Mouse (Mus musculus) right cerebral cortex, postnatal 14 days (tissue): ENCODE data around the gene Fzd5.

Source experiments
- DNase-seq: peaks from one replicate; pipeline ENCODE4 v3.0.0; 2022

The Fzd5 gene

GRCm38 (mm10) chr1:64733453-64734245 lies 3.9 kb downstream of the Fzd5 start:
- no peak for DNase-seq

- no peak for DNase-seq
Observed at GRCm38 (mm10) chr1:64732637-64733200, 4.8 kb downstream of the Fzd5 start.

GRCm38 (mm10) chr1:64732161-64732560 lies 5.4 kb downstream of the Fzd5 start:
- no peak for DNase-seq

GRCm38 (mm10) chr1:64731341-64732020 lies 6.1 kb downstream of the Fzd5 start:
- DNase-seq = no peak

- no peak for DNase-seq
Observed at GRCm38 (mm10) chr1:64730046-64730445, 7.5 kb downstream of the Fzd5 start.

- DNase-seq = no peak
Observed at GRCm38 (mm10) chr1:64721034-64721587, 16.4 kb downstream of the Fzd5 start.

- DNase-seq = peak; percentile 61
Observed at GRCm38 (mm10) chr1:64717504-64717903, 20.0 kb downstream of the Fzd5 start.

- no peak for DNase-seq
Observed at GRCm38 (mm10) chr1:64716589-64717304, 20.8 kb downstream of the Fzd5 start.

- DNase-seq = no peak
Observed at GRCm38 (mm10) chr1:64715458-64715857, 22.1 kb downstream of the Fzd5 start.

- no peak for DNase-seq
Observed at GRCm38 (mm10) chr1:64712006-64712760, 25.4 kb downstream of the Fzd5 start.

GRCm38 (mm10) chr1:64709891-64710290 lies 27.7 kb downstream of the Fzd5 start:
- DNase-seq = no peak

GRCm38 (mm10) chr1:64706610-64707009 lies 30.9 kb downstream of the Fzd5 start:
- DNase-seq = no peak

- peak; percentile 56 for DNase-seq
Observed at GRCm38 (mm10) chr1:64705230-64705629, 32.3 kb downstream of the Fzd5 start.

GRCm38 (mm10) chr1:64701780-64702179 lies 35.8 kb downstream of the Fzd5 start:
- no peak for DNase-seq

GRCm38 (mm10) chr1:64695156-64695555 lies 42.4 kb downstream of the Fzd5 start:
- DNase-seq = no peak

- no peak for DNase-seq
Observed at GRCm38 (mm10) chr1:64691581-64691980, 46.0 kb downstream of the Fzd5 start.

- DNase-seq = peak; percentile 23
Observed at GRCm38 (mm10) chr1:64691121-64691551, 46.4 kb downstream of the Fzd5 start.

- DNase-seq = peak; percentile 99
Observed at GRCm38 (mm10) chr1:64690213-64691013, 47.1 kb downstream of the Fzd5 start, which contains the start of gene Ccnyl1. Gene Ccnyl1 (plus strand): TSS chr1:64690455.

- no peak for DNase-seq
Observed at GRCm38 (mm10) chr1:64689561-64690212, 47.9 kb downstream of the Fzd5 start.

- DNase-seq = no peak
Observed at GRCm38 (mm10) chr1:64688046-64688445, 49.5 kb downstream of the Fzd5 start.

- no peak for DNase-seq
Observed at GRCm38 (mm10) chr1:64684440-64684839, 53.1 kb downstream of the Fzd5 start.
